In genomic region chr14:100978515-100978914, GRCm38 (mm10) we compare ENCODE assay signal across 35 mouse cellular contexts.
"Had no signal": no experiment of that assay in that cellular context is flagged by ENCODE, and none has a peak within 500 bp of the region (broad histone marks: within the 10 kb centered on the region; RNA-seq: fewer than 3 reads in every experiment).

No protein-coding gene starts in this region.

- ATAC-seq: hindbrain, embryonic 16.5 days; hindbrain, postnatal 0 days; inflammation-experienced regulatory T-cells, adult 6 months; intestine, embryonic 15.5 days; intestine, embryonic 16.5 days; intestine, postnatal 0 days had no signal

- H3K4me3 ChIP-seq: heart, embryonic 10.5 days; heart, embryonic 12.5 days; heart, embryonic 13.5 days; heart, embryonic 15.5 days; hindbrain, embryonic 10.5 days; hindbrain, embryonic 12.5 days; hindbrain, embryonic 13.5 days; hindbrain, embryonic 15.5 days; intestine, embryonic 15.5 days; kidney, embryonic 15.5 days; layer of hippocampus, adult 2 months had no signal

- H3K27ac ChIP-seq: heart, embryonic 10.5 days; heart, embryonic 13.5 days; heart, embryonic 15.5 days; hindbrain, embryonic 10.5 days; hindbrain, embryonic 12.5 days; hindbrain, embryonic 13.5 days; hindbrain, embryonic 14.5 days; hindbrain, embryonic 15.5 days; hindbrain, postnatal 0 days; intestine, embryonic 15.5 days; kidney, embryonic 15.5 days; kidney, postnatal 0 days; layer of hippocampus, adult 2 months had no signal

- H3K36me3 ChIP-seq: heart, embryonic 10.5 days; heart, embryonic 12.5 days; heart, embryonic 13.5 days; heart, embryonic 15.5 days; hindbrain, embryonic 10.5 days; hindbrain, embryonic 12.5 days; hindbrain, embryonic 13.5 days; hindbrain, embryonic 15.5 days; intestine, embryonic 15.5 days; kidney, embryonic 15.5 days had no signal

- H3K4me1 ChIP-seq: heart, embryonic 10.5 days; heart, embryonic 12.5 days; heart, embryonic 13.5 days; heart, embryonic 15.5 days; hindbrain, embryonic 10.5 days; hindbrain, embryonic 12.5 days; hindbrain, embryonic 13.5 days; hindbrain, embryonic 15.5 days; intestine, embryonic 15.5 days; kidney, embryonic 15.5 days had no signal

- H3K9ac ChIP-seq: heart, embryonic 12.5 days; heart, embryonic 13.5 days; heart, embryonic 15.5 days; hindbrain, embryonic 12.5 days; hindbrain, embryonic 13.5 days; hindbrain, embryonic 14.5 days; hindbrain, embryonic 15.5 days; intestine, embryonic 15.5 days; kidney, embryonic 15.5 days had no signal

- DNase-seq: heart, postnatal 10 days; heart, postnatal 14 days; heart, postnatal 36 days; heart, postnatal 4 days; kidney, adult 11 months; kidney, adult 18-20 months; kidney, adult 2 months; kidney, adult 8-10 months; kidney, adult 9 months; kidney, postnatal 10 days; kidney, postnatal 14 days; kidney, postnatal 25 days; kidney, postnatal 36 days; kidney, postnatal 4 days; layer of hippocampus, adult 9-11 months; layer of hippocampus, postnatal 36 days had no signal

- H3K27me3 ChIP-seq: heart, embryonic 12.5 days; heart, embryonic 13.5 days; heart, embryonic 15.5 days; hindbrain, embryonic 12.5 days; hindbrain, embryonic 13.5 days; hindbrain, embryonic 15.5 days; intestine, embryonic 15.5 days; kidney, embryonic 15.5 days had no signal

- H3K9me3 ChIP-seq: heart, embryonic 10.5 days; heart, embryonic 12.5 days; heart, embryonic 13.5 days; heart, embryonic 15.5 days; hindbrain, embryonic 10.5 days; hindbrain, embryonic 12.5 days; hindbrain, embryonic 13.5 days; hindbrain, embryonic 15.5 days; intestine, embryonic 15.5 days; kidney, embryonic 15.5 days had no signal

- H3K4me2 ChIP-seq: heart, embryonic 11.5 days; heart, embryonic 12.5 days; heart, embryonic 13.5 days; heart, embryonic 15.5 days; hindbrain, embryonic 12.5 days; hindbrain, embryonic 13.5 days; hindbrain, embryonic 14.5 days; hindbrain, embryonic 15.5 days; intestine, embryonic 15.5 days; kidney, embryonic 15.5 days had no signal
